Mouse (Mus musculus) thymus, postnatal 10 days (tissue): ENCODE measurements at regions not wholly inside any gene's neighbourhood (a gene's known extent, or its start where the extent isn't known, plus 50 kb on each side); places are given as distances from the start of the nearest gene placed in this dataset.
A peak's percentile ranks its signal among the peaks of the same experiment; 100 is the strongest.

Experiments
- DNase-seq, 2 experiments: peaks; one replicate each; pipeline ENCODE4 v3.0.0; 2021; ENCODE audit warnings: low spot score in 2 of 2

- peak in 1 of 2 experiments; percentile 35 for DNase-seq
Observed at GRCm38 (mm10) chr19:59742946-59743345, 200.5 kb downstream of the Rab11fip2 start.

DNA sequence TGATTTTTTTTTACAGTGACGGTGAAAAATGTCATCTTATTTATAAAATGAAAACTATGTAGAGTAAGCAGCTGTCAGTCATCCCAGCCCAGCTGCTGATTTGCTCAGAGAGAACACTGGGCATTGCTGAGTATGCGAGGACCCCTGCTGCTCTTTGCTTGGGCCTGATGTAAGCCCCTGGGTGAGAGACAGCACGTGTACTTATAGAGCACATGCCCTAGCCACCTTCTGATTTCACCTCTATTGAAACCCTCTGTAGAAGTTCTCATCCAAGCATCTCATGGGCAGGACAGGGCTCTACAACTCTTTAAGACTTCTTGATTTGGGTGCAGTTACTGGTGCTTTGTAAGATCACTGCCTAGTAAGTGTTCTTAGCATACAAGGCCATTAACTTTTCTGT is 182.2 kb downstream of the Rab11fip2 start:
- DNase-seq, result no peak

GRCm38 (mm10) chr19:59784401-59785046 is 158.9 kb downstream of the Rab11fip2 start:
- DNase-seq, result no peak

DNA sequence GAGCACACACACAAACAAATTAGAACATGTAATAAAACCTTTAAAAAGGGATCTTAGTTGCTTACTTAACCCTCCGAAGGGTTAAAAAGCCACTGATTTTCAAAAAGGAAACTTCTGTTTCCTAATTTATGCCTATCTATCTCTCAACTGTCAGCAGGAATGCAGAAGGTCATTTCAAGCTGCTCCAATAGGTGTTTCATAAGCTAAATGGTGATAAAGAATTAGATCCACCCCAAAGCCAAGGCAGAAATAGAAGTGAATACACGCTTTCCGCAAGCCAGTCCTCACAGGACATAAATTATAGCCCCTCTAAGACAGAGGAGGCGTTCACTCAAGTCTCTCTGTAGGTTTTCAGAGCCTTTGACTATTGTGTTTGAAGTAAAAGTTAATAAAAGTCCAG is 112.2 kb downstream of the Rab11fip2 start:
- no peak for DNase-seq

GRCm38 (mm10) chr19:59837138-59837537 is 106.3 kb downstream of the Rab11fip2 start:
- no peak for DNase-seq

- no peak for DNase-seq
Observed at GRCm38 (mm10) chr19:59837628-59838027, 105.8 kb downstream of the Rab11fip2 start.

- no peak for DNase-seq
Observed at GRCm38 (mm10) chr19:59844270-59844669, 99.2 kb downstream of the Rab11fip2 start.

GRCm38 (mm10) chr19:59846807-59847206 is 96.6 kb downstream of the Rab11fip2 start:
- DNase-seq, result no peak

GRCm38 (mm10) chr19:59850696-59851095 is 92.8 kb downstream of the Rab11fip2 start:
- DNase-seq, result no peak

- no peak for DNase-seq
Observed at GRCm38 (mm10) chr19:59852011-59852738, 91.3 kb downstream of the Rab11fip2 start.
